Mouse (Mus musculus) small intestine, adult 2 months (tissue): ENCODE data around the gene Slc24a4.

ENCODE experiments used
- CTCF ChIP-seq: fragments of 200-500 bp; IDR thresholded peaks from 2 replicates; pipeline ENCODE4 v1.5.1; 2012; ENCODE audit warnings: low read depth, mild to moderate bottlenecking, control low read depth, inconsistent platforms, low read length, moderate library complexity, mixed read lengths; ENCODE audit not compliant: insufficient replicate concordance, insufficient read length; ENCODE audit errors: extremely low read depth
- POLR2A ChIP-seq: fragments of 200-500 bp; IDR thresholded peaks from 2 replicates; pipeline ENCODE4 v1.6.1; 2012; ENCODE audit warnings: low read depth, mild to moderate bottlenecking, control low read depth, inconsistent platforms, low read length, moderate library complexity

DNA sequence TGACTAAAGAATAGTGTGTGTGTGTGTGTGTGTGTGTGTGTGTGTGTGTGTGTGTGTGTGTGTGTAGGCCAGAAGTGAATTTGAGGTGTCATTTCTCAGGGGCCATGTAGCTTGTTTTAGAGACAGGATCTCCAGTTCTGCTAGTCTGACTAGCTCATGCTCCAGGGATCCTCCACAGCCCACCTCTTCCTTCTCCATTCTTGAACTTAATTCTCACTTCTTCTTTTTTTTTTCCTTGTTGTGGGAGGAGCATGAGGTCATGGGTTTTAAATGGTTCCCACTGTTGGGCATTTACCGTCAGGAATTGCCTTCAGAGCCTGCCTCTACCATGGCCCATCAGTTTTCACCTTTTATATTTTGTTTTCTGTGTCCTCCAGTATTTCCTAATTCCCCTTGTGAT lies 124.0 kb downstream of the Slc24a4 start:
- no peak for TF ChIP-seq CTCF
- TF ChIP-seq POLR2A, result no peak
